Mouse (Mus musculus): ENCODE data around the gene Emsy. TPM values are rescaled to one million over a fixed set of nuclear protein-coding genes. Genes with fewer than 3 reads are reported as not detected.
A peak's percentile ranks its signal among the peaks of the same experiment; 100 is the strongest.

Emsy gene
- total and polyA plus RNA-seq, 3 experiments: 19.6 to 25.6 (median 24.0) TPM

- WGBS: 78% methylated on average over 7 of the region's 7 CpGs
- TF ChIP-seq EP300 (IDR thresholded peaks at IDR 0.05; ENCODE audit: insufficient read depth, low read depth, low read length) (no peak), POLR2A (IDR thresholded peaks at IDR 0.05; ENCODE audit: insufficient read depth, low read depth, low read length) (no peak), CTCF (IDR thresholded peaks at IDR 0.05) (no peak)
- no peak overlapping the region for H3K4me3 ChIP-seq
- no peaks in the 10 kb centered on the region for H3K27me3 ChIP-seq (ENCODE audit: control insufficient read depth, insufficient read depth, low read length)
- no peaks in the 10 kb centered on the region; the same call in 1 of the 2 replicates for H3K4me1 ChIP-seq (ENCODE audit: control insufficient read depth, insufficient read depth, low read length)
- intact Hi-C loops (cut with DNase I): no loop called here
- H3K9ac ChIP-seq (ENCODE audit: low read depth, low read length): no peak overlapping the region
- no peak overlapping the region for H3K27ac ChIP-seq
- DNase-seq: no peak
- H3K36me3 ChIP-seq (ENCODE audit: control insufficient read depth, insufficient read depth, low read length): peaks cover 6% of the 10 kb centered on the region; the same call in 1 of the 2 replicates
- no peaks in the 10 kb centered on the region for H3K79me2 ChIP-seq (replicated peaks; ENCODE audit: control insufficient read depth, insufficient read depth, low read length)
These were observed 26.6 kb downstream of the Emsy start for GRCm38 (mm10) chr7:98629947-98630346.

- Histone ChIP-seq H3K4me1 (ENCODE audit: control insufficient read depth, insufficient read depth, low read length) (no peaks in the 10 kb centered on the region), H3K27ac (no peak overlapping the region), H3K27me3 (ENCODE audit: control insufficient read depth, insufficient read depth, low read length) (no peaks in the 10 kb centered on the region), H3K79me2 (replicated peaks; ENCODE audit: control insufficient read depth, insufficient read depth, low read length) (no peaks in the 10 kb centered on the region), H3K4me3 (no peak overlapping the region), H3K36me3 (ENCODE audit: control insufficient read depth, insufficient read depth, low read length) (peaks cover 2% of the 10 kb centered on the region), H3K9ac (ENCODE audit: low read depth, low read length) (no peak overlapping the region)
- no peak for DNase-seq
- 76% methylated on average over 2 of the region's 2 CpGs for WGBS
- intact Hi-C loops (cut with DNase I): no loop called here
- TF ChIP-seq POLR2A (IDR thresholded peaks at IDR 0.05; ENCODE audit: insufficient read depth, low read depth, low read length): no peak
These were observed 38.8 kb downstream of the Emsy start for GRCm38 (mm10) chr7:98617739-98618138.

GRCm38 (mm10) chr7:98612936-98613335, 43.6 kb downstream of the Emsy start:
- no peak for DNase-seq
- peaks cover 2% of the 10 kb centered on the region for H3K36me3 ChIP-seq (ENCODE audit: control insufficient read depth, insufficient read depth, low read length)
- no peak overlapping the region for H3K4me3 ChIP-seq
- intact Hi-C loops (cut with DNase I): no loop called here
- H3K79me2 ChIP-seq (replicated peaks; ENCODE audit: control insufficient read depth, insufficient read depth, low read length): no peaks in the 10 kb centered on the region
- no peaks in the 10 kb centered on the region for H3K4me1 ChIP-seq (ENCODE audit: control insufficient read depth, insufficient read depth, low read length)
- TF ChIP-seq EP300 (IDR thresholded peaks at IDR 0.05; ENCODE audit: insufficient read depth, low read depth, low read length) (no peak), POLR2A (IDR thresholded peaks at IDR 0.05; ENCODE audit: insufficient read depth, low read depth, low read length) (no peak), CTCF (IDR thresholded peaks at IDR 0.05) (no peak)
- no peaks in the 10 kb centered on the region for H3K27me3 ChIP-seq (ENCODE audit: control insufficient read depth, insufficient read depth, low read length)
- H3K9ac ChIP-seq (ENCODE audit: low read depth, low read length): no peak overlapping the region
- no peak overlapping the region for H3K27ac ChIP-seq
- 93% methylated on average over 1 of the region's 1 CpGs for WGBS

- Histone ChIP-seq H3K27me3 (ENCODE audit: control insufficient read depth, insufficient read depth, low read length) (no peaks in the 10 kb centered on the region), H3K79me2 (replicated peaks; ENCODE audit: control insufficient read depth, insufficient read depth, low read length) (no peaks in the 10 kb centered on the region), H3K9ac (ENCODE audit: low read depth, low read length) (no peak overlapping the region), H3K27ac (no peak overlapping the region), H3K36me3 (ENCODE audit: control insufficient read depth, insufficient read depth, low read length) (peaks cover 2% of the 10 kb centered on the region; the same call in 1 of the 2 replicates), H3K4me1 (ENCODE audit: control insufficient read depth, insufficient read depth, low read length) (no peaks in the 10 kb centered on the region), H3K4me3 (no peak overlapping the region)
- intact Hi-C loops (cut with DNase I): no loop called here
- DNase-seq: no peak
- TF ChIP-seq EP300 (IDR thresholded peaks at IDR 0.05; ENCODE audit: insufficient read depth, low read depth, low read length) (no peak), POLR2A (IDR thresholded peaks at IDR 0.05; ENCODE audit: insufficient read depth, low read depth, low read length) (no peak), CTCF (IDR thresholded peaks at IDR 0.05) (peak; percentile 48)
These were observed 48.1 kb downstream of the Emsy start for GRCm38 (mm10) chr7:98608520-98608919.

GRCm38 (mm10) chr7:98607158-98607557, 49.4 kb downstream of the Emsy start:
- Histone ChIP-seq H3K9ac (ENCODE audit: low read depth, low read length) (no peak overlapping the region), H3K36me3 (ENCODE audit: control insufficient read depth, insufficient read depth, low read length) (peaks cover 2% of the 10 kb centered on the region; the same call in 1 of the 2 replicates), H3K4me1 (ENCODE audit: control insufficient read depth, insufficient read depth, low read length) (no peaks in the 10 kb centered on the region), H3K27ac (no peak overlapping the region), H3K27me3 (ENCODE audit: control insufficient read depth, insufficient read depth, low read length) (no peaks in the 10 kb centered on the region), H3K4me3 (no peak overlapping the region), H3K79me2 (replicated peaks; ENCODE audit: control insufficient read depth, insufficient read depth, low read length) (no peaks in the 10 kb centered on the region)
- WGBS: 70% methylated on average over 4 of the region's 4 CpGs
- no peak for DNase-seq
- TF ChIP-seq POLR2A (IDR thresholded peaks at IDR 0.05; ENCODE audit: insufficient read depth, low read depth, low read length) (no peak), EP300 (IDR thresholded peaks at IDR 0.05; ENCODE audit: insufficient read depth, low read depth, low read length) (no peak), CTCF (IDR thresholded peaks at IDR 0.05) (peak; percentile 76)
- intact Hi-C loops (cut with DNase I): loop anchor here (1.0 kb wide), 1 partner anchor 126 kb away; no protein-coding TSS in a partner anchor

GRCm38 (mm10) chr7:98601715-98602114, 54.9 kb downstream of the Emsy start:
- Histone ChIP-seq H3K4me3 (no peak overlapping the region), H3K27ac (no peak overlapping the region; the same call in 1 of the 2 replicates), H3K27me3 (ENCODE audit: control insufficient read depth, insufficient read depth, low read length) (no peaks in the 10 kb centered on the region), H3K4me1 (ENCODE audit: control insufficient read depth, insufficient read depth, low read length) (no peaks in the 10 kb centered on the region; the same call in 1 of the 2 replicates), H3K36me3 (ENCODE audit: control insufficient read depth, insufficient read depth, low read length) (no peaks in the 10 kb centered on the region), H3K79me2 (replicated peaks; ENCODE audit: control insufficient read depth, insufficient read depth, low read length) (no peaks in the 10 kb centered on the region), H3K9ac (ENCODE audit: low read depth, low read length) (no peak overlapping the region)
- TF ChIP-seq POLR2A (IDR thresholded peaks at IDR 0.05; ENCODE audit: insufficient read depth, low read depth, low read length) (no peak), CTCF (IDR thresholded peaks at IDR 0.05) (no peak), EP300 (IDR thresholded peaks at IDR 0.05; ENCODE audit: insufficient read depth, low read depth, low read length) (no peak)
- DNase-seq: no peak
- intact Hi-C loops (cut with DNase I): no loop called here
- 40% methylated on average over 4 of the region's 4 CpGs for WGBS
